Mouse (Mus musculus): ENCODE measurements around the gene Dtx3l. TPM values are rescaled to one million over a fixed set of nuclear protein-coding genes. Genes with fewer than 3 reads are reported as not detected.

The Dtx3l gene
- polyA plus RNA-seq (2015; fragmentation: Nextera tagmentation; extraction: Ambion mirVana) = 1.5 and 1.6 TPM in 2 replicates

DNA sequence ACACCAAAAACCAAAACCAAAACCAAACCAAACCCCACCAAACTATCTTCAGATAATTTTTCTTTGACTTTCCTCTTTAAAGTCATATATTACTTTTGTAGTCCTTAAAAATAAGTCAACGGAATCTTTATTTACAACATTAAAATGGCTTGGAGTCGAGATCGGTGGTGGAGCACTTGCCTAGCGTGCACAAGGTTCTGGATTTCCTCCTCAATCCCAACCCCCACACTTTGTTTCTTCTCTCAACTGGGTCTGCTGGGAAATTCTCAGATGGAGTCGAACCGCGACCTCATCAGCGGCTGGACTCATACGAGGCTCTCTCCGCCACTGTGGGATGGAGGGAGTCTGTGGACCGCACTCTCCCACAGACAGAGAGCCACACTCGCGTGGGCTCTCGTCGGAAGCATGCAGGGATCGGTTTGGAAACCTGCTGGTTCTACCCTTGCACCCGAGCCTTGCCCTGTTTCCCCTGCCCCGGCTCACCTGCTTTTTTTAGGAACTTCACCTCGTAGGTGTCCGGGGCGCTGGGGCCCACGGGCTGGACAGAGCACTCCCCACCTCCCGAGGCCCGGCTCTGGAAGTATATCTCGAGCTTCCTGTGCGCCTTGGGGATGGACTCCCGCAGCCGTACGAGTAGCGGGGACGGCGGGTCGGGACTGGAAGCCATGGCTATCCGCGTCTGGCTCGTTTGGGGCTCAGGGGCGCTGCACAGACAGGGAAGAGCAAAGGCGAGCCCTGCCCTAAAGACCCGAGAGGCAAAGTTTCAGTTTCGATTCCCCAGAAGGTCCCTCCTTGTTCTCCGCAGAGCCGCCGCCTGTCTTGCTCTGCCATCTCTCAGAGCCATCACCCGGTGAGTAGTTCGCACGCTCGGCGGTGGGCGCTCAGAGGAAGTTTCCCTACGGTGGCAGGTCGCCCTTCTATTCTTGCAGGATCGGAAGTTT, at the start of gene Dtx3l, which contains the start of gene Parp9:
Gene Dtx3l (minus strand): TSS at position 941 of the 941 bp plus-strand sequence.
Gene Parp9 (plus strand): TSS at position 260 of the 941 bp plus-strand sequence.

DNA sequence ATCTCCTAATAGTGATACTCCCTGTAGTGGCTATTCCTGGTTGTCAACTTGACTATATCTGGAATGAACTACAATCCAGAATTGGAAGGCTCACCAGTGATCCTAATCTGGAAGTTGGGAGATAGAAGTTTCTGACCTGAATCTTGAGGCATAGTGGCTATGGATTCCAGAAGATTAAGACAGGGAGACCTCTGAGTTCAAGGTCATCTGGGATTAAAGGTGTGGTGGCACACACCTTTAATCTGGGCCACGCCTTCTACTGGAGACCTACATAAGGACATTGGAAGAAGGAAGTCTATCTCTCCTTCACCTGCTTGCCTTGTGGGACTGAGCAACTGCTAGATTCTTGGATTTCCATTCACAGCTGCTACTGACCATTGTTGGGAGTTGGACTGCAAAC, 39.5 kb upstream of the Dtx3l start, which contains the start of gene Kpna1:
Gene Kpna1 (plus strand): TSS at position 301 of the 400 bp plus-strand sequence.

Other genes with a start within 250 kb of the Dtx3l start
- gene Dirc2, start 169.8 kb downstream of the Dtx3l start, polyA plus RNA-seq (2015; fragmentation: Nextera tagmentation; extraction: Ambion mirVana) = 37.1 and 43.6 TPM in 2 replicates
- 7.7 and 8.3 TPM in 2 replicates for gene Hspbap1, start 168.8 kb downstream of the Dtx3l start, polyA plus RNA-seq (2015; fragmentation: Nextera tagmentation; extraction: Ambion mirVana)
- gene Parp14, start 67.6 kb downstream of the Dtx3l start, polyA plus RNA-seq (2015; fragmentation: Nextera tagmentation; extraction: Ambion mirVana) = 0.62 and 1.3 TPM in 2 replicates
- 3.1 and 3.5 TPM in 2 replicates for gene Parp9, start 681 bp downstream of the Dtx3l start, polyA plus RNA-seq (2015; fragmentation: Nextera tagmentation; extraction: Ambion mirVana)
- 39.8 and 40.0 TPM in 2 replicates for gene Kpna1, start 39.6 kb upstream of the Dtx3l start, polyA plus RNA-seq (2015; fragmentation: Nextera tagmentation; extraction: Ambion mirVana)
- 7.9 and 8.1 TPM in 2 replicates for gene Wdr5b, start 102.0 kb upstream of the Dtx3l start, polyA plus RNA-seq (2015; fragmentation: Nextera tagmentation; extraction: Ambion mirVana)
- 156 and 169 TPM in 2 replicates for gene Fam162a, start 132.4 kb upstream of the Dtx3l start, polyA plus RNA-seq (2015; fragmentation: Nextera tagmentation; extraction: Ambion mirVana)
- gene Ccdc58, start 132.5 kb upstream of the Dtx3l start, polyA plus RNA-seq (2015; fragmentation: Nextera tagmentation; extraction: Ambion mirVana) = 25.9 and 29.3 TPM in 2 replicates
- not detected in 2 replicates for gene Csta1, start 192.1 kb upstream of the Dtx3l start, polyA plus RNA-seq (2015; fragmentation: Nextera tagmentation; extraction: Ambion mirVana)
- 1.6 TPM in 1 of 2 replicates, not detected in the other for gene Stfa2l1, start 217.7 kb upstream of the Dtx3l start, polyA plus RNA-seq (2015; fragmentation: Nextera tagmentation; extraction: Ambion mirVana)
- 1.1 and 2.6 TPM in 2 replicates for gene Gm5483, start 245.1 kb upstream of the Dtx3l start, polyA plus RNA-seq (2015; fragmentation: Nextera tagmentation; extraction: Ambion mirVana)